Mouse (Mus musculus) stomach, postnatal 0 days (tissue): Measurements from ENCODE around the gene Trib2. TPM values are rescaled to one million over a fixed set of nuclear protein-coding genes. Genes with fewer than 3 reads are reported as not detected.

Experiments
- ATAC-seq: fragments of 200-750 bp; cut with Nextera tagmentation; 2 replicates; pipeline ENCODE4 v1.8.0; 2017; ENCODE audit not compliant: low FRiP score, low TSS enrichment
- DNase-seq: peaks from one replicate; pipeline ENCODE4 v3.0.0-alpha.2; 2016; ENCODE audit warnings: low spot score
- H3K27ac ChIP-seq: fragments of 300-500 bp; sonication (generic); replicated peaks from 2 replicates; pipeline ENCODE4 v1.5.1; 2014; ENCODE audit warnings: mild to moderate bottlenecking, control low read depth
- H3K27me3 ChIP-seq: fragments of 300-500 bp; sonication (generic); 2 replicates; pipeline ENCODE4 v1.6.1; 2014; ENCODE audit warnings: low read length; ENCODE audit not compliant: control insufficient read depth, insufficient read depth
- H3K36me3 ChIP-seq: fragments of 300-500 bp; sonication (generic); 2 replicates; pipeline ENCODE4 v1.6.1; 2014; ENCODE audit warnings: low read length, mixed read lengths; ENCODE audit not compliant: control insufficient read depth, insufficient read depth
- H3K4me1 ChIP-seq: fragments of 300-500 bp; sonication (generic); replicated peaks from 2 replicates; pipeline ENCODE4 v1.6.1; 2014; ENCODE audit warnings: antibody characterized with exemption; ENCODE audit not compliant: control insufficient read depth, insufficient read depth
- H3K4me2 ChIP-seq: fragments of 300-500 bp; sonication (generic); replicated peaks from 2 replicates; pipeline ENCODE4 v1.6.1; 2014; ENCODE audit warnings: low read depth, mild to moderate bottlenecking, control low read depth, moderate library complexity
- H3K4me3 ChIP-seq: fragments of 300-500 bp; sonication (generic); 2 replicates; pipeline ENCODE4 v1.5.1; 2014; ENCODE audit warnings: low read depth, low read length, control low read depth
- H3K9ac ChIP-seq: fragments of 300-500 bp; sonication (generic); 2 replicates; pipeline ENCODE4 v1.6.1; 2014; ENCODE audit warnings: mild to moderate bottlenecking, low read length, control low read depth, mixed read lengths
- H3K9me3 ChIP-seq: fragments of 300-500 bp; sonication (generic); 2 replicates; pipeline ENCODE4 v1.6.1; 2016; ENCODE audit warnings: low read length; ENCODE audit not compliant: control insufficient read depth
- CTCF ChIP-seq: IDR thresholded peaks from 2 replicates; pipeline ENCODE4 v1.5.1; 2016; ENCODE audit warnings: antibody characterized with exemption, low read depth, mild to moderate bottlenecking, moderate library complexity
- EP300 ChIP-seq: optimal IDR thresholded peaks from 2 replicates; pipeline ENCODE3; 2016; ENCODE audit warnings: antibody characterized with exemption
- WGBS: fragments of 180-500 bp; shearing (Covaris S2); extraction: QIAGEN DNeasy Blood & Tissue Kit; methylation state at CpG from one replicate; pipeline ENCODE4 v1.1.7; 2014; 5-methylcytosine and 5-hydroxymethylcytosine counted together
- polyA plus RNA-seq: library from polyadenylated mRNA; unstranded; fragments of >200 nt; fragmentation: Nextera tagmentation; extraction: Ambion mirVana; gene quantifications from 2 replicates; pipeline ENCODE4 v1.2.1, GENCODE M21; 2015

The Trib2 gene
- polyA plus RNA-seq, 1 experiment from 2014 or later, result 9.9 TPM

DNA sequence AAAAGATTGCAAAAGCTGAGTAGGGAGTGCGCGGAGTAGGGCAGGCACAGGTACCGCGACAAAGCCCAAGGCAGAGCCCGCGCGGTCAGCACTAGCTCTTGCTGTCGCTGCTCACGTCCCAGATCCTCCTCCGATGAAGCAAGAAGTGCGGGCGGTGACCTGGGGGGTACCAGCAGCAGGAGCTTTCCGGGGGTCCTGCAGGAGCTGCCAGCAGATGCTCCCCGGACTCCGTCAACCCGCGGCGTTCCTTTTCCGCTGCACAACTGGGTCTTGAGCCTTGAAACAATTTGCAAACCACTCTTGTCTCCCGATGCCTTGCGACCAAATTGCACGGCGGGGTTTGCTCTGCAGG, 492 bp downstream of the Trib2 start:
- Histone ChIP-seq H3K27me3 (no peaks in the 10 kb centered on the region), H3K9ac (peak overlapping the region; percentile 80), H3K9me3 (no peaks in the 10 kb centered on the region), H3K4me3 (peak overlapping the region; percentile 76), H3K27ac (peak overlapping the region; percentile 93), H3K4me2 (peak overlapping the region; percentile 90), H3K4me1 (no peaks in the 10 kb centered on the region), H3K36me3 (no peaks in the 10 kb centered on the region)
- under 1% methylated on average over 23 of the region's 23 CpGs for WGBS
- DNase-seq, result peak; percentile 48
- TF ChIP-seq CTCF (no peak), EP300 (no peak)
- ATAC-seq, result 0 out of 2 replicates have a peak, but pooled peaks have one; percentile 41

- H3K4me3 ChIP-seq, result peak overlapping the region; percentile 76
- DNase-seq (peak; percentile 48), ATAC-seq (peak; percentile 16; the same call in 1 of the 2 replicates)
- WGBS, result under 1% methylated on average over 49 of the region's 49 CpGs
- no peaks in the 10 kb centered on the region for H3K9me3 ChIP-seq
- H3K4me1 ChIP-seq, result no peaks in the 10 kb centered on the region
- TF ChIP-seq CTCF (peak; percentile 67), EP300 (no peak)
- no peaks in the 10 kb centered on the region for H3K27me3 ChIP-seq
- peak overlapping the region; percentile 93 for H3K27ac ChIP-seq
- H3K9ac ChIP-seq, result peak overlapping the region; percentile 80
- H3K4me2 ChIP-seq, result peak overlapping the region; percentile 90
- H3K36me3 ChIP-seq, result no peaks in the 10 kb centered on the region
These were observed 1.0 kb downstream of the Trib2 start for GRCm38 (mm10) chr12:15815576-15816253.

- H3K9me3 ChIP-seq, result no peaks in the 10 kb centered on the region
- peak overlapping the region; percentile 80 for H3K9ac ChIP-seq
- no peaks in the 10 kb centered on the region for H3K36me3 ChIP-seq
- DNase-seq (peak; percentile 46), ATAC-seq (no peak)
- peak overlapping the region; percentile 93 for H3K27ac ChIP-seq
- peak overlapping the region; percentile 90 for H3K4me2 ChIP-seq
- no peaks in the 10 kb centered on the region for H3K4me1 ChIP-seq
- peak overlapping the region; percentile 76 for H3K4me3 ChIP-seq
- H3K27me3 ChIP-seq, result no peaks in the 10 kb centered on the region
- TF ChIP-seq EP300 (no peak), CTCF (no peak)
- WGBS, result under 1% methylated on average over 23 of the region's 23 CpGs
These were observed 1.5 kb downstream of the Trib2 start for GRCm38 (mm10) chr12:15815170-15815575.

- Histone ChIP-seq H3K27me3 (no peaks in the 10 kb centered on the region), H3K9me3 (no peaks in the 10 kb centered on the region), H3K36me3 (no peaks in the 10 kb centered on the region), H3K4me1 (no peaks in the 10 kb centered on the region), H3K9ac (peak overlapping the region; percentile 80), H3K4me2 (peak overlapping the region; percentile 90), H3K27ac (peak overlapping the region; percentile 61), H3K4me3 (peak overlapping the region; percentile 76)
- ATAC-seq, result no peak
- TF ChIP-seq EP300, result no peak
- no peak for TF ChIP-seq CTCF
- DNase-seq, result peak; percentile 32
- WGBS, result 3% methylated on average over 32 of the region's 32 CpGs
These were observed 2.3 kb downstream of the Trib2 start for GRCm38 (mm10) chr12:15814249-15815081.

DNA sequence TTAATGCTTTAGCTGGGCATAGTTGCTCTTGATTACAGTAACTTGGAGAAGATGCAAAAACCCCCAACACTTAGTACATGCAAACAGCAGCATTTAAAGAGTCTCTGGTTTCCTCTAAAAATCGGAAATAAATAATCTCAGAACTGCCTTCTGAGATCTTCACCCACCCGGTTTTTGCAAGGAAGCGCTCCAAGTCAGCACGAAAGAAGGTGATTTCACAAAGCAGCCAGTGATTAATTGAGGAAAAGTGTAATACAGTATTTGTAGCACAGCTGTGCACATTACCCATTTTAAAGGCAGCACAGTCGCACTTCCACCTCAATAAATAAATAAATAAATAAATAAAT, 2.9 kb downstream of the Trib2 start:
- H3K4me3 ChIP-seq, result peak overlapping the region; percentile 76
- 28% methylated on average over 5 of the region's 5 CpGs for WGBS
- H3K36me3 ChIP-seq, result no peaks in the 10 kb centered on the region
- no peaks in the 10 kb centered on the region for H3K4me1 ChIP-seq
- H3K9ac ChIP-seq, result no peak overlapping the region
- H3K4me2 ChIP-seq, result peak overlapping the region; percentile 90
- no peak overlapping the region for H3K27ac ChIP-seq
- ATAC-seq (no peak), DNase-seq (no peak)
- no peaks in the 10 kb centered on the region for H3K9me3 ChIP-seq
- no peaks in the 10 kb centered on the region for H3K27me3 ChIP-seq
- no peak for TF ChIP-seq EP300
- TF ChIP-seq CTCF, result no peak
